Mouse (Mus musculus) erythroblast, embryonic 14.5 days (primary cell): ENCODE data around the gene Tagln.

Source experiments
- GATA1 ChIP-seq: IDR thresholded peaks from 2 replicates; pipeline ENCODE4 v1.6.1; 2012; ENCODE audit warnings: low read length, inconsistent platforms, mixed read lengths
- TAL1 ChIP-seq: IDR thresholded peaks from 3 replicates; pipeline ENCODE4 v1.6.1; 2012; ENCODE audit warnings: low read length, inconsistent platforms, mixed read lengths

DNA sequence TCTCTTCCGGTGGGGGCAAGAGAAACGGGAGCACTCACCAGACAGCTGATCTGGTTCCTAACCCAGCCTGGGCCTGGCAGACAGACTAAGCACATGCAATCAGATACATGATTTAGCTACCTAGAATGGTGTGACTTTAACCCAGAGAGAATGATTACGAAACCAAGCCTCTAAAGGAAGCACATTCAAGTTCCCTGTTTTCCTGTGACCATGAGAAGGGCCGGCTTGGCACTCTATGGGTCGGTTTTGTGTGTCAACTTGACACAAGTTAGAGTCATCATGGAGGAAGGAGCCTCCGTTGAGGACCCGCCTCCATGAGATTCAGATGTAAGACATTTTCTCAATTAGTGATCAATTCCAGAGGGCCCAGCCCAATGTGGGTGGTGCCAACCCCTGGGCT, 23.8 kb upstream of the Tagln start:
- TF ChIP-seq GATA1 (no peak), TAL1 (no peak)
